Mouse (Mus musculus): ENCODE data around the gene Szt2. TPM values are rescaled to one million over a fixed set of nuclear protein-coding genes. Genes with fewer than 3 reads are reported as not detected.

The Szt2 gene
- polyA plus RNA-seq, 1 experiment from 2014 or later: 14.0 TPM

DNA sequence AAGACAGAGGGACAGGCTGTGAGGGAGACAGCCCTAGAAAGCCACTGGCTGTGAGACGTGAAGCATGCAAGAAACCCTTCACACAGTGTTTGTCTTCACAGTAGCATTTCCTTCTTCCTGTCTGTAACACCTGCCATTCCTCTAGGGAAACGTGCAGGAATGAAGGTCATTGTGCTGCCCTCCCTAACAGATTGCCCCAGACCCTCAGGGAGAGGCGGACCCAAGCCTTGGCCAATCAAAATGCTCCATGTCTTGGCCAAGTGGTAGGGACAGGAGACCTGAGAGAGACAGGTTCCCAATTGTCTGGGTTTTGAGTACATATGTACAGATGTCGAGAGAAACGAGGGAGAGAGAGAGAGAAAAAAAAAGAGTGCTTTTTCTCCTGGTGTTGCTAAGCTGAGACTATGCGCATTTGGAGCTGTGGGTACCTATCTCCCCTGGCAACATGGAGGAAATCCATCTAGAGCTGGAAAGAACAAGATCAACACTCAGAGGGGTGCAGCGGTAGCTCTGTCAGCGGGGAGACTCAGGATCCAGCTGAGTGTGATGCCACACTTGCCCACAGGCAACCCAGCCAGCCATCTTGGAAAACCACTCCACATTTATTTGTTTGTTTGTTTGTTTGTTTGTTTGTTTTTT is 89.2 kb downstream of the Szt2 start:
- WGBS: 33% methylated on average over 8 of the region's 8 CpGs
- Histone ChIP-seq H3K4me3 (replicated peaks; ENCODE audit: low read length) (no peak overlapping the region), H3K9me3 (ENCODE audit: control insufficient read depth, low read length) (no peaks in the 10 kb centered on the region), H3K4me1 (replicated peaks; ENCODE audit: control insufficient read depth, insufficient read depth, low read length) (peaks cover 7% of the 10 kb centered on the region), H3K36me3 (replicated peaks; ENCODE audit: control insufficient read depth, insufficient read depth) (no peaks in the 10 kb centered on the region), H3K4me2 (replicated peaks) (peak overlapping the region; percentile 7; the same call in 1 of the 2 replicates), H3K27ac (no peak overlapping the region), H3K27me3 (ENCODE audit: control insufficient read depth, insufficient read depth, low read length) (no peaks in the 10 kb centered on the region), H3K9ac (no peak overlapping the region)
- no peak; the same call in 1 of the 2 replicates for ATAC-seq (ENCODE audit: low FRiP score)
- peak; percentile 39 for DNase-seq (ENCODE audit: low spot score)

DNA sequence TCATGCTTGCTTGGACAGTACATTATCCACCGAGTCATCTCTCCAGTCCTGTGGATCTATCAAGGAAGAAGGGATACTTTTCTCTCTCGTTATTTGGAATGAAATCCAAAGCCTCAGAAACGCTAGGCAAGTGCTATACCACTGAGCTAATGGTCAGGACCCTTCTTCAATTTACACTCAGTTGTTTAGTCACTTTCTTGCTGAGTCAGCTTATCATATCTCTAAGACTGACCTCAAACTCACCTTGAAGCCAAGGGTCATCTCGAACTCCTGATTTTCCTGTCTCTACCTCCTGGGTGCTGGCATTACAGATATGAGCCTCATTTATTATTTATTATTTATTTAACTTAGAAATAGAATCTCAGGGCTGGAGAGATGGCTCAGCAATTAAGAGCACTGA is 92.4 kb downstream of the Szt2 start:
- no peaks in the 10 kb centered on the region for H3K9me3 ChIP-seq (ENCODE audit: control insufficient read depth, low read length)
- no peak overlapping the region for H3K4me2 ChIP-seq (replicated peaks)
- H3K4me3 ChIP-seq (replicated peaks; ENCODE audit: low read length): no peak overlapping the region
- ATAC-seq (ENCODE audit: low FRiP score) (no peak), DNase-seq (ENCODE audit: low spot score) (no peak)
- no peaks in the 10 kb centered on the region for H3K36me3 ChIP-seq (replicated peaks; ENCODE audit: control insufficient read depth, insufficient read depth)
- H3K27me3 ChIP-seq (ENCODE audit: control insufficient read depth, insufficient read depth, low read length): no peaks in the 10 kb centered on the region
- H3K9ac ChIP-seq: no peak overlapping the region
- WGBS: 87% methylated on average over 4 of the region's 4 CpGs
- H3K4me1 ChIP-seq (replicated peaks; ENCODE audit: control insufficient read depth, insufficient read depth, low read length): peaks cover 7% of the 10 kb centered on the region
- H3K27ac ChIP-seq: no peak overlapping the region

GRCm38 (mm10) chr4:118315286-118315685 is 93.8 kb downstream of the Szt2 start:
- Histone ChIP-seq H3K36me3 (replicated peaks; ENCODE audit: control insufficient read depth, insufficient read depth) (no peaks in the 10 kb centered on the region), H3K4me3 (replicated peaks; ENCODE audit: low read length) (no peak overlapping the region), H3K27ac (no peak overlapping the region), H3K9ac (no peak overlapping the region), H3K27me3 (ENCODE audit: control insufficient read depth, insufficient read depth, low read length) (no peaks in the 10 kb centered on the region), H3K9me3 (ENCODE audit: control insufficient read depth, low read length) (no peaks in the 10 kb centered on the region), H3K4me1 (replicated peaks; ENCODE audit: control insufficient read depth, insufficient read depth, low read length) (peaks cover 7% of the 10 kb centered on the region), H3K4me2 (replicated peaks) (no peak overlapping the region)
- ATAC-seq (ENCODE audit: low FRiP score): no peak
- WGBS: 57% methylated on average over 8 of the region's 8 CpGs
- DNase-seq (ENCODE audit: low spot score): no peak

Other genes with a start within 250 kb of the Szt2 start
- 52.8 and 53.7 TPM in 2 replicates for gene Kdm4a, start 229.2 kb downstream of the Szt2 start, polyA plus RNA-seq (2014; fragmentation: Nextera tagmentation; extraction: Ambion mirVana)
- 67.1 and 68.2 TPM in 2 replicates for gene Ptprf, start 117.9 kb downstream of the Szt2 start, polyA plus RNA-seq (2014; fragmentation: Nextera tagmentation; extraction: Ambion mirVana)
- 98.6 and 102 TPM in 2 replicates for gene Med8, start 64 bp upstream of the Szt2 start, polyA plus RNA-seq (2014; fragmentation: Nextera tagmentation; extraction: Ambion mirVana)
- 29.5 and 32.4 TPM in 2 replicates for gene Elovl1, start 18.8 kb upstream of the Szt2 start, polyA plus RNA-seq (2014; fragmentation: Nextera tagmentation; extraction: Ambion mirVana)
- 30.1 and 40.2 TPM in 2 replicates for gene Cdc20, start 28.1 kb upstream of the Szt2 start, polyA plus RNA-seq (2014; fragmentation: Nextera tagmentation; extraction: Ambion mirVana)
- 0.28 and 0.34 TPM in 2 replicates for gene Mpl, start 48.2 kb upstream of the Szt2 start, polyA plus RNA-seq (2014; fragmentation: Nextera tagmentation; extraction: Ambion mirVana)
- gene Tie1, start 80.8 kb upstream of the Szt2 start, polyA plus RNA-seq (2014; fragmentation: Nextera tagmentation; extraction: Ambion mirVana): 14.3 and 15.1 TPM in 2 replicates
- gene 2610528J11Rik, start 117.7 kb upstream of the Szt2 start, polyA plus RNA-seq (2014; fragmentation: Nextera tagmentation; extraction: Ambion mirVana): not detected in 2 replicates
- not detected in 2 replicates for gene Tmem125, start 134.8 kb upstream of the Szt2 start, polyA plus RNA-seq (2014; fragmentation: Nextera tagmentation; extraction: Ambion mirVana)
- 1.7 and 3.1 TPM in 2 replicates for gene Cfap57, start 211.5 kb upstream of the Szt2 start, polyA plus RNA-seq (2014; fragmentation: Nextera tagmentation; extraction: Ambion mirVana)
- gene Ebna1bp2, start 211.5 kb upstream of the Szt2 start, polyA plus RNA-seq (2014; fragmentation: Nextera tagmentation; extraction: Ambion mirVana): 102 TPM in 2 replicates
- not detected in 2 replicates for gene Olfr62, start 249.7 kb upstream of the Szt2 start, polyA plus RNA-seq (2014; fragmentation: Nextera tagmentation; extraction: Ambion mirVana)

All from hindbrain, embryonic 14.5 days (tissue).